Mouse (Mus musculus) bone marrow, adult 2 months (tissue): ENCODE data around the gene Ihh.

Experiments
- CTCF ChIP-seq: fragments of 200-500 bp; IDR thresholded peaks from 2 replicates; pipeline ENCODE4 v1.5.1; 2011; ENCODE audit warnings: low read length, control low read depth; ENCODE audit not compliant: control insufficient read depth, insufficient read depth
- POLR2A ChIP-seq: fragments of 200-500 bp; IDR thresholded peaks from 2 replicates; pipeline ENCODE4 v1.6.1; 2011; ENCODE audit warnings: low read depth, mild to moderate bottlenecking, control low read depth, low read length, borderline replicate concordance; ENCODE audit not compliant: control insufficient read depth

DNA sequence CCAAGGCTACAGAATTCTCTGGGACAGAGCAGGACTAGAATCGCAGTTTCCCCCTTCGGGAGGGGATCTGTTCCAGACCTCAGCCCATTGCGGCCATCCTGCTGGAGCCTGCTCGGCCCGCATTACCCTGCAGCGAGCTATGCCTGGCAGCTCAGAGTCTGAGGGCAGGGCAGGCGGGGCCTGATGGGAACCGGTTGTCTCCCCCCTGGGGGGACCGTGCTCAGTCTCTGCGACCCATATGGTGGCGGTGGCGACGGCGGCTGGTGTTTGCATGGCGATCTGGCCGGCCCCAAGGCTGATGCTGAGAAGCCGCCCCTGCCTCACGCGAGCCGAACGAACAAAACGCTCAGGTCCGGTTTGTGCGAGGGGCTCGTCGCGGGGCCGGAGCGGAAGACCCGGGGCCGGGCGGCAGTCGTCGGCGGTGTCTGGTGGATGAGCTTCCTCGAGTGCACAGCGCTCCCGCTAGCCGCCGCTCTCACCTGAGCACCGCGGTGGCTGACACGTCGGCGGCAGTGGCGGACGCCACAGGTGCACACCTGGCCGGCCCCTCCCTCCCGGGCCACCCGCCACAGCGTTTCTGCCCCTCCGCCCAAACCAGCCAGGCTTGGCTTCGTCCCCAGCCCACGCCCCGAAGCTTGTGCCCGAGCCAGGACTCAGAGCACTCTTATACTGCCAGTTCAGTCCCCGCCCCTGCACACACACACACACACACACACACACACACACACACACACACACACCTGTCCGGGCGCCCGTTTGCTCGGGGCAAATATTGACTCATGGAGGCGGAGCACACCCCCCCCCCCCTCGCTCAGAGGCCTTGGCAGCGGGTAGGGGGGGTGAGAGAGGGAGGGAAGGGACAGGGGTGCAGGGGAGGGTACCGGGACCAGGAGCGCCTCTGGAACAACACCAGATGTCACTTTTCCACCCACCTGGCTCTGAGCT is 50.9 kb downstream of the Ihh start:
- TF ChIP-seq CTCF (no peak), POLR2A (no peak)
